Mouse (Mus musculus): ENCODE measurements around the gene Mapkapk2. TPM values are rescaled to one million over a fixed set of nuclear protein-coding genes. Genes with fewer than 3 reads are reported as not detected.

Gene Mapkapk2
- polyA plus RNA-seq, 1 experiment from 2014 or later = 44.7 TPM

DNA sequence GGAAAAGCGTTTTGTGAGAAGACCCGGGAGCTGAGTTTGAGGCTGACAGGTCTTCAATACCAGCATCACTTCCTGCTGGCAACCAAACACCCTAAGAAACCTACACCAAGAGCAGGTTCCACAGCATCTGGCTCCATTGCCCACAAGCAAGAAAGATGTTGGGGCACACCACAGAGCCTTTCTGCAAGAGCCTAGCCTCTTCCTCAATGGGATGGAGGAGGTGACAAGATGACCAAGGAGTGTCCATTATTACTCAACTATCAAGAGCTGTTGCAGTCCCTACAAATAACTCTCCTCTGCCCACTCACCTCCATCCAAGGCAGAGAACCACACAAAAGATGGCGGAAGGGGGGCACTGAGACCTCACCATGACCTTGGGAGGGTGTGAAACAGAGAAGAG is 5.5 kb downstream of the Mapkapk2 start:
- DNase-seq (ENCODE audit: low spot score) (no peak), ATAC-seq (replicated peaks; ENCODE audit: insufficient number of reproducible peaks, low FRiP score, low TSS enrichment, low read depth) (no peak)
- H3K4me3 ChIP-seq (ENCODE audit: low read depth, low read length) = no peak overlapping the region
- peaks cover 2% of the 10 kb centered on the region; the same call in 1 of the 2 replicates for H3K4me1 ChIP-seq (ENCODE audit: control insufficient read depth, insufficient read depth, low read length)
- H3K27ac ChIP-seq (replicated peaks; ENCODE audit: low read depth, low read length) = no peak overlapping the region
- no peaks in the 10 kb centered on the region for H3K9me3 ChIP-seq (replicated peaks; ENCODE audit: control insufficient read depth, low read length)
- no peaks in the 10 kb centered on the region for H3K36me3 ChIP-seq (replicated peaks; ENCODE audit: control insufficient read depth, insufficient read depth, low read depth, low read length)
- no peak overlapping the region for H3K4me2 ChIP-seq (ENCODE audit: low read depth, low read length)
- no peaks in the 10 kb centered on the region for H3K27me3 ChIP-seq (ENCODE audit: control insufficient read depth, insufficient read depth, low read length)
- no peak overlapping the region for H3K9ac ChIP-seq (replicated peaks; ENCODE audit: low read length)
- WGBS = 88% methylated on average over 3 of the region's 3 CpGs

DNA sequence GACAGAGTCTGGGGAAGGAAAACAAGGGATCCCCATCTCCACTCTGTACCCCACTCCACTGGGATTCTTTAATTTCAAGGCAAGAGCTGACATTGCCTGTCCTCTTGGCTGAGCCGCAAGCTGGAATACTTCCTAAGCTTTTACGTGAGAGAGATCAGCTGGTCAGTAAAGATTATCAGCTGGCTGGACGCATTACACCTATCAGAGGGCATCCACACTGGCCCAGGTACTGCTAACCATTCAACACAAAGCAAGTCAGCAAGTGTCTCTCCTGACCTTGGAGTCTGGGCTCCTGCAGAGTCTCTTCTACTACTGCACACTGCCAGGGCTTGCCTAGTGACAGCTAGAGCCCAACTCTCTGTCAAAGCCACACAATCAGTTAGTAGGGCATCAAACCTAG is 6.1 kb downstream of the Mapkapk2 start:
- no peaks in the 10 kb centered on the region for H3K36me3 ChIP-seq (replicated peaks; ENCODE audit: control insufficient read depth, insufficient read depth, low read depth, low read length)
- no peak overlapping the region for H3K4me2 ChIP-seq (ENCODE audit: low read depth, low read length)
- no peaks in the 10 kb centered on the region for H3K9me3 ChIP-seq (replicated peaks; ENCODE audit: control insufficient read depth, low read length)
- H3K27ac ChIP-seq (replicated peaks; ENCODE audit: low read depth, low read length) = no peak overlapping the region
- no peak overlapping the region for H3K4me3 ChIP-seq (ENCODE audit: low read depth, low read length)
- H3K27me3 ChIP-seq (ENCODE audit: control insufficient read depth, insufficient read depth, low read length) = no peaks in the 10 kb centered on the region
- 82% methylated on average over 3 of the region's 3 CpGs for WGBS
- peaks cover 2% of the 10 kb centered on the region; the same call in 1 of the 2 replicates for H3K4me1 ChIP-seq (ENCODE audit: control insufficient read depth, insufficient read depth, low read length)
- DNase-seq (ENCODE audit: low spot score) (no peak), ATAC-seq (replicated peaks; ENCODE audit: insufficient number of reproducible peaks, low FRiP score, low TSS enrichment, low read depth) (no peak)
- H3K9ac ChIP-seq (replicated peaks; ENCODE audit: low read length) = no peak overlapping the region

DNA sequence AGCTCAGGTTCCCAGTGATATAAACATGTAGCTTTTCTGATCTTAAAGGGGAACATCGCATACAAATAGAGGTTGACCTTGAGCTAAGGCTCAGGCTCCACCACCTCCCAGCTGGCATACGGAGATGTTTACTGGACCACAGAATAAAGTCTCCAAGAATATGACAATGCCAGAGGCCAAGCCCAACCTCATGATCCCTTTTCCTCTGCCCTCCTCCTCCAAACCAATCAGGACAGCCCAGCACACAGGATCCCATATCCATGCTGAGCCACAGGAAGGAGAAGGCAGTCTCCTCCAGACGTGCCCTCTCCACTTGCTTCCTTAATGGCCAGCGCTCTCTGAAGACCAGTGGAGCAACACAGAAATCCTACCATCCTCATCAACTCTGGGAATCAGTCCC is 6.7 kb downstream of the Mapkapk2 start:
- Histone ChIP-seq H3K27ac (replicated peaks; ENCODE audit: low read depth, low read length) (no peak overlapping the region), H3K4me3 (ENCODE audit: low read depth, low read length) (no peak overlapping the region), H3K27me3 (ENCODE audit: control insufficient read depth, insufficient read depth, low read length) (no peaks in the 10 kb centered on the region), H3K4me1 (ENCODE audit: control insufficient read depth, insufficient read depth, low read length) (peaks cover under 1% of the 10 kb centered on the region; the same call in 1 of the 2 replicates), H3K9ac (replicated peaks; ENCODE audit: low read length) (no peak overlapping the region), H3K9me3 (replicated peaks; ENCODE audit: control insufficient read depth, low read length) (no peaks in the 10 kb centered on the region), H3K36me3 (replicated peaks; ENCODE audit: control insufficient read depth, insufficient read depth, low read depth, low read length) (no peaks in the 10 kb centered on the region), H3K4me2 (ENCODE audit: low read depth, low read length) (no peak overlapping the region)
- 76% methylated on average over 4 of the region's 4 CpGs for WGBS
- ATAC-seq (replicated peaks; ENCODE audit: insufficient number of reproducible peaks, low FRiP score, low TSS enrichment, low read depth) (no peak), DNase-seq (ENCODE audit: low spot score) (no peak)

DNA sequence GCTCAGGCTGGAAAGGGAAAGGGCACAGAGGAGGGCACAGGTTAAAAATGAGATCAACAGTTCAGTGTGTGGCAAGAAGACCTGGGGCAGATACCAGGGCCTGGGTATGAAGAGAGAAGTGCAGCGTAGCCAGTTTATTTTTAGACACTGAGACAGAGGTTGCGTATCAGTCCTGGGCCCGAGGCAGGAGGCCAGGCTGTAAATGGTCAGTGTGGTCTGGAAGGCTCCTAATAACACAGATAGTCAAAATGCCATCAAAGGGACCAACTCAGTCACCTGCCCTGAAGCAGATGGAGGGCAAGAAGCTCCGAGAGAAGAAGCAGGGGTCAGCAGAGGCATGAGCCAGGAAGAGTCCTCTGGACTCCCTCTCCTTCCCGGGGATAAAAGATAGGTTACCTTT is 7.4 kb downstream of the Mapkapk2 start:
- Histone ChIP-seq H3K9me3 (replicated peaks; ENCODE audit: control insufficient read depth, low read length) (no peaks in the 10 kb centered on the region), H3K36me3 (replicated peaks; ENCODE audit: control insufficient read depth, insufficient read depth, low read depth, low read length) (no peaks in the 10 kb centered on the region), H3K4me1 (ENCODE audit: control insufficient read depth, insufficient read depth, low read length) (no peaks in the 10 kb centered on the region; the same call in 1 of the 2 replicates), H3K4me2 (ENCODE audit: low read depth, low read length) (no peak overlapping the region), H3K27me3 (ENCODE audit: control insufficient read depth, insufficient read depth, low read length) (no peaks in the 10 kb centered on the region), H3K4me3 (ENCODE audit: low read depth, low read length) (no peak overlapping the region), H3K27ac (replicated peaks; ENCODE audit: low read depth, low read length) (no peak overlapping the region), H3K9ac (replicated peaks; ENCODE audit: low read length) (no peak overlapping the region)
- ATAC-seq (replicated peaks; ENCODE audit: insufficient number of reproducible peaks, low FRiP score, low TSS enrichment, low read depth) = no peak
- 83% methylated on average over 5 of the region's 5 CpGs for WGBS
- DNase-seq (ENCODE audit: low spot score) = no peak

DNA sequence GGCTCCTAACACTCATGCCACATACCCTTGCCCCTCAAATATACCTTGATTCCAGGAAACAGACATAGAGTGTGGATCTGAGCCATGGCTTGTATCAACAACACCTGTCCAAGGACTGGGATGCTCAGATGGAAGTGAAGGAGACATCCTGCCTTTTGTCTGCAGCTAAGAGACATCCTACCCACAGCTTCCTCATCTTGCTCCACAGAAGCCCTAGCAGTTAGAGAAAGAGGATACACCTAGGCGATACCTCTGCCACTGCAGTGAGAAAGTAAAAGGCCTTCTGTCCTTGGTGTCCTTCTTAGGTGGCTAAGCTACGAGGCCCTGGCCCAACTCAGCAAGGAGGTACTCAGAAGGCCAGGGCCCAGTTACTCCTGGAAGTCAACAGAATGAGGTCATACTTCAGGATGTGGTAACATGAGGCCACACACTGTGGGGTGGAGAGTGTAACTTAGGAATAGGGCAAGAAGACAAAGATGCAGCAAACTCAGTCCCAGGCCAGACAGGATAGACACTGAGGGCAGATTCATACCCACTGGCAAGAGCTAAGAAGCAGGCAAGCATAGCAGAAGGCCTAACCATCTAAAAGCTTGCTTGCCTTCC is 8.0 kb downstream of the Mapkapk2 start:
- no peak overlapping the region for H3K4me2 ChIP-seq (ENCODE audit: low read depth, low read length)
- ATAC-seq (replicated peaks; ENCODE audit: insufficient number of reproducible peaks, low FRiP score, low TSS enrichment, low read depth) (no peak), DNase-seq (ENCODE audit: low spot score) (no peak)
- no peak overlapping the region for H3K4me3 ChIP-seq (ENCODE audit: low read depth, low read length)
- H3K4me1 ChIP-seq (ENCODE audit: control insufficient read depth, insufficient read depth, low read length) = no peaks in the 10 kb centered on the region; the same call in 1 of the 2 replicates
- no peaks in the 10 kb centered on the region for H3K9me3 ChIP-seq (replicated peaks; ENCODE audit: control insufficient read depth, low read length)
- no peaks in the 10 kb centered on the region for H3K27me3 ChIP-seq (ENCODE audit: control insufficient read depth, insufficient read depth, low read length)
- no peaks in the 10 kb centered on the region for H3K36me3 ChIP-seq (replicated peaks; ENCODE audit: control insufficient read depth, insufficient read depth, low read depth, low read length)
- no peak overlapping the region for H3K27ac ChIP-seq (replicated peaks; ENCODE audit: low read depth, low read length)
- WGBS = 78% methylated on average over 2 of the region's 2 CpGs
- no peak overlapping the region for H3K9ac ChIP-seq (replicated peaks; ENCODE audit: low read length)

DNA sequence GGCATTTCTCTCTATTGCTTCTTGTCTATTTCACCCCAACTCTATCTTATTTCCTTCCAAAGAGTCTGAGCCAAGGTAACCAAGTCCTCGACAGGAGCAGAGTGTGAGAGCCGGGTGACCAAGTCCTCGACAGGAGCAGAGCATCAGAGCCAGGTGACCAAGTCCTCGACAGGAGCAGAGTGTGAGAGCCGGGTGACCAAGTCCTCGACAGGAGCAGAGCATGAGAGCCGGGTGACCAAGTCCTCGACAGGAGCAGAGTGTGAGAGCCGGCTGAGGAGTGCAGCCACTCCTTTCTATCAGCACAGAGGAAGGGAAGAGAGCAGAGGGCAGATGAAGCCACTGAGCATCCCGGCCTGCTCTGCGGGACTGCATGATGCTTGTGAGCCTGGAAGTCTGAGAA is 9.1 kb downstream of the Mapkapk2 start:
- H3K27ac ChIP-seq (replicated peaks; ENCODE audit: low read depth, low read length) = no peak overlapping the region
- H3K4me3 ChIP-seq (ENCODE audit: low read depth, low read length) = no peak overlapping the region
- no peak overlapping the region for H3K4me2 ChIP-seq (ENCODE audit: low read depth, low read length)
- DNase-seq (ENCODE audit: low spot score) (no peak), ATAC-seq (replicated peaks; ENCODE audit: insufficient number of reproducible peaks, low FRiP score, low TSS enrichment, low read depth) (no peak)
- H3K9me3 ChIP-seq (replicated peaks; ENCODE audit: control insufficient read depth, low read length) = no peaks in the 10 kb centered on the region
- no peaks in the 10 kb centered on the region for H3K36me3 ChIP-seq (replicated peaks; ENCODE audit: control insufficient read depth, insufficient read depth, low read depth, low read length)
- H3K27me3 ChIP-seq (ENCODE audit: control insufficient read depth, insufficient read depth, low read length) = no peaks in the 10 kb centered on the region
- no peak overlapping the region for H3K9ac ChIP-seq (replicated peaks; ENCODE audit: low read length)
- WGBS = 58% methylated on average over 11 of the region's 11 CpGs
- no peaks in the 10 kb centered on the region; the same call in 1 of the 2 replicates for H3K4me1 ChIP-seq (ENCODE audit: control insufficient read depth, insufficient read depth, low read length)

DNA sequence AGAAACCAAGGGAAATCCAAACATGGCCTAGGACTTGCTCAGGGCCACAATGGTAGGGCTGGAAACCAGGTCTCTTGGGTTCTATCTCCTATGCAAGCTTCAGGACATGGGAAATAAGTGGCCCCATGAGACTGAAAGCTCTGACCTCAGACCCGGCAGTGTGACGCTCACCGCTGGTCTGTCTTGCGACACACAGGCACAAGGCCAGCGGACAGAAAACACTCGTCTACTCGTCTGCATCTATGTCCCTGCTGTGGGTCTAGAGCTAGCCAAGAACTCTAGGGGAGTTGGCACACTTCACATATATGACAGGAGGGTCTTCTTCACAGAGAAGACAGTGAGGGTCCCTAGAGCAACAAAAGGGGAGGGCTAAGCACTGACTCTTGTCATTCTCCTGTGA is 10.7 kb downstream of the Mapkapk2 start:
- DNase-seq (ENCODE audit: low spot score) = no peak
- Histone ChIP-seq H3K4me1 (ENCODE audit: control insufficient read depth, insufficient read depth, low read length) (no peaks in the 10 kb centered on the region; the same call in 1 of the 2 replicates), H3K9me3 (replicated peaks; ENCODE audit: control insufficient read depth, low read length) (no peaks in the 10 kb centered on the region), H3K27me3 (ENCODE audit: control insufficient read depth, insufficient read depth, low read length) (no peaks in the 10 kb centered on the region), H3K9ac (replicated peaks; ENCODE audit: low read length) (no peak overlapping the region), H3K36me3 (replicated peaks; ENCODE audit: control insufficient read depth, insufficient read depth, low read depth, low read length) (no peaks in the 10 kb centered on the region), H3K4me3 (ENCODE audit: low read depth, low read length) (no peak overlapping the region), H3K4me2 (ENCODE audit: low read depth, low read length) (no peak overlapping the region), H3K27ac (replicated peaks; ENCODE audit: low read depth, low read length) (no peak overlapping the region)
- ATAC-seq (replicated peaks; ENCODE audit: insufficient number of reproducible peaks, low FRiP score, low TSS enrichment, low read depth) = no peak
- 53% methylated on average over 7 of the region's 7 CpGs for WGBS

DNA sequence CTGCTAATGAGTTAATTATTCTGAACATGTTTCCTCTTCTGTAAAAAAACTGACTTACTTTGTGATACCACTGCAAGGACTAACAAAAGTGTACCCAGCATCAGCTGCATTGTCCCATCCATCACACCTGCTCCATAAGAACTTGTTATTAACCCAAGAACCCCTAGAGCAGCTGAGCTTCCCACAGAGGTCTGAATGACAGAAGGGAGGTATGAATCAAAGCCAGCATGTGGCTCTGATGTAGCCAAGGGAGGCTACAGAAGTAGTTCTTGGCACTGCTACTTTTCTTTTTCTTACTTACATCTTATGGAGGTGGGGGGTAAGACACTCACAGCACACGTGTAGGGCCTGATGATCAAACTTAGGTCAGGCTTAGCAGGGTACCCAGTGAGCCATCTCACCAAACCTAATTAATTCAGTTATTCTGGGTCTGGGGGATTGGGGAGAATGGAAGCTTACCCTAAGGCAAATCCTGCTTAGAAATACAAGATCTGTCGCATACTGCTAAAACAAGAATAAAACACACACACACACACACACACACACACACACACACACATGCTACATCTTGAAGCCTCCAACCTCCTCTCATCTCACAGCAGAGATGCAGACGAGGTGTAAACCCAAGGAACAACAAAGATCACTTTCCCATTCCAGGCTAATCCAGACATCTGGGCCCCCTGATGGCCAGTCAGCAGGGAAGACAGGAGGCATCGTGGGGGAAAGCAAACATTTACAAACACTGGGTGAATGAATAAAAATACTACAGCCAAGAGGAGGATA is 11.5 kb downstream of the Mapkapk2 start:
- DNase-seq (ENCODE audit: low spot score) = no peak
- Histone ChIP-seq H3K9me3 (replicated peaks; ENCODE audit: control insufficient read depth, low read length) (no peaks in the 10 kb centered on the region), H3K36me3 (replicated peaks; ENCODE audit: control insufficient read depth, insufficient read depth, low read depth, low read length) (no peaks in the 10 kb centered on the region), H3K4me2 (ENCODE audit: low read depth, low read length) (no peak overlapping the region), H3K27ac (replicated peaks; ENCODE audit: low read depth, low read length) (no peak overlapping the region), H3K27me3 (ENCODE audit: control insufficient read depth, insufficient read depth, low read length) (no peaks in the 10 kb centered on the region), H3K9ac (replicated peaks; ENCODE audit: low read length) (no peak overlapping the region), H3K4me3 (ENCODE audit: low read depth, low read length) (no peak overlapping the region), H3K4me1 (ENCODE audit: control insufficient read depth, insufficient read depth, low read length) (peaks cover 4% of the 10 kb centered on the region; the same call in 1 of the 2 replicates)
- WGBS = 18% methylated on average over 4 of the region's 4 CpGs
- ATAC-seq (replicated peaks; ENCODE audit: insufficient number of reproducible peaks, low FRiP score, low TSS enrichment, low read depth) = no peak
